Mouse (Mus musculus) myocyte (in vitro differentiated cells): ENCODE measurements around the gene Zfp423. TPM values are rescaled to one million over a fixed set of nuclear protein-coding genes. Genes with fewer than 3 reads are reported as not detected.

Experiments used
- H3K27me3 ChIP-seq: one replicate; pipeline ENCODE4 v1.6.1; 2011; ENCODE audit not compliant: control insufficient read depth, insufficient read depth, insufficient read length
- H3K36me3 ChIP-seq: one replicate; pipeline ENCODE4 v1.6.1; 2011; ENCODE audit not compliant: control insufficient read depth, insufficient read depth
- H3K4me2 ChIP-seq: one replicate; pipeline ENCODE4 v1.6.1; 2011; ENCODE audit warnings: low read depth, control low read depth
- H3K4me3 ChIP-seq: one replicate; pipeline ENCODE4 v1.5.1; 2011; ENCODE audit warnings: mild to moderate bottlenecking, control low read depth, moderate library complexity
- H3K79me2 ChIP-seq: one replicate; pipeline ENCODE4 v1.6.1; 2011; ENCODE audit not compliant: control insufficient read depth, insufficient read depth
- H3ac ChIP-seq: one replicate; pipeline ENCODE4 v1.6.1; 2011; ENCODE audit not compliant: control insufficient read depth, insufficient read length
- CEBPB ChIP-seq: IDR thresholded peaks from 2 replicates; pipeline ENCODE4 v1.6.1; 2011; ENCODE audit warnings: mild to moderate bottlenecking, moderate library complexity; ENCODE audit not compliant: poor library complexity, insufficient read depth, severe bottlenecking
- E2F4 ChIP-seq: IDR thresholded peaks from one replicate; pipeline ENCODE4 v1.6.1; 2011; ENCODE audit warnings: mild to moderate bottlenecking, control low read depth, moderate library complexity; ENCODE audit not compliant: insufficient read depth
- MAX ChIP-seq: IDR thresholded peaks from one replicate; pipeline ENCODE4 v1.6.1; 2011; ENCODE audit warnings: low read depth, mild to moderate bottlenecking, control low read depth
- MYOD1 ChIP-seq, 3 experiments: IDR thresholded peaks; one replicate each; pipeline ENCODE4 v1.6.1; 2011; ENCODE audit warnings: control low read depth in 2 of 3, low read depth in 2 of 3, mild to moderate bottlenecking in 2 of 3, moderate library complexity in 1 of 3; ENCODE audit not compliant: insufficient read length in 2 of 3, control insufficient read depth in 1 of 3
- MYOG ChIP-seq, 3 experiments: IDR thresholded peaks; one replicate each; pipeline ENCODE4 v1.6.1; 2011; ENCODE audit warnings: control low read depth in 2 of 3, low read depth in 2 of 3, mild to moderate bottlenecking in 2 of 3; ENCODE audit not compliant: insufficient read length in 2 of 3, control insufficient read depth in 1 of 3, insufficient read depth in 1 of 3
- POLR2A ChIP-seq: IDR thresholded peaks from one replicate; pipeline ENCODE4 v1.6.1; 2011; ENCODE audit warnings: low read depth, mild to moderate bottlenecking, control low read depth, moderate library complexity; ENCODE audit not compliant: insufficient read length
- POLR2AphosphoS2 ChIP-seq: IDR thresholded peaks from one replicate; pipeline ENCODE4 v1.6.1; 2011; ENCODE audit warnings: low read depth, control low read depth; ENCODE audit not compliant: insufficient read length
- REST ChIP-seq: IDR thresholded peaks from one replicate; pipeline ENCODE4 v1.6.1; 2011; ENCODE audit warnings: mild to moderate bottlenecking, control low read depth, moderate library complexity; ENCODE audit not compliant: insufficient read depth, insufficient read length
- SRF ChIP-seq: IDR thresholded peaks from one replicate; pipeline ENCODE4 v1.6.1; 2011; ENCODE audit warnings: low read depth; ENCODE audit not compliant: control insufficient read depth, insufficient read length
- TCF12 ChIP-seq: IDR thresholded peaks from one replicate; pipeline ENCODE4 v1.6.1; 2011; ENCODE audit warnings: mild to moderate bottlenecking, control low read depth; ENCODE audit not compliant: poor library complexity, insufficient read depth, severe bottlenecking
- TCF3 ChIP-seq: IDR thresholded peaks from one replicate; pipeline ENCODE4 v1.6.1; 2011; ENCODE audit warnings: low read depth, control low read depth; ENCODE audit not compliant: insufficient read length
- USF1 ChIP-seq: IDR thresholded peaks from one replicate; pipeline ENCODE4 v1.6.1; 2011; ENCODE audit warnings: low read depth, mild to moderate bottlenecking, control low read depth, moderate library complexity
- polyA plus RNA-seq: library from polyadenylated mRNA; unstranded; fragments of >200 nt; fragmentation: generic; extraction: Trizol; gene quantifications from one replicate; pipeline ENCODE4 v1.2.1, GENCODE M21; 2012; ENCODE audit warnings: missing spikeins

Gene Zfp423
- polyA plus RNA-seq, 1 experiment = 0.04 TPM

- H3ac ChIP-seq = no peak overlapping the region
- no peak for TF ChIP-seq POLR2AphosphoS2
- no peak for TF ChIP-seq MAX
- no peak for TF ChIP-seq MYOD1 (IDR thresholded peaks at IDR 0.05; ENCODE audit: control insufficient read depth in 1 of 3, insufficient read length in 2 of 3, low read depth in 2 of 3)
- TF ChIP-seq POLR2A = no peak
- no peak for TF ChIP-seq TCF3
- no peak for TF ChIP-seq USF1
- no peak for TF ChIP-seq REST
- no peak for TF ChIP-seq SRF
- TF ChIP-seq TCF12 = no peak
- TF ChIP-seq MYOG (IDR thresholded peaks at IDR 0.05; ENCODE audit: control insufficient read depth in 1 of 3, insufficient read depth in 1 of 3, insufficient read length in 2 of 3, low read depth in 2 of 3) = no peak
- no peak for TF ChIP-seq E2F4
- no peak for TF ChIP-seq CEBPB
- H3K36me3 ChIP-seq = no peaks in the 10 kb centered on the region
- H3K4me2 ChIP-seq = no peak overlapping the region
- no peaks in the 10 kb centered on the region for H3K27me3 ChIP-seq
- H3K79me2 ChIP-seq = no peaks in the 10 kb centered on the region
- no peak overlapping the region for H3K4me3 ChIP-seq
Measured at GRCm38 (mm10) chr8:87693741-87694140, 265.7 kb downstream of the Zfp423 start.

- Histone ChIP-seq H3K36me3 (no peaks in the 10 kb centered on the region), H3K4me3 (no peak overlapping the region), H3K27me3 (peaks cover 5% of the 10 kb centered on the region), H3K4me2 (no peak overlapping the region), H3K79me2 (no peaks in the 10 kb centered on the region), H3ac (no peak overlapping the region)
- TF ChIP-seq POLR2A = no peak
- TF ChIP-seq REST = no peak
- no peak for TF ChIP-seq SRF
- TF ChIP-seq POLR2AphosphoS2 = no peak
- no peak for TF ChIP-seq MYOD1 (IDR thresholded peaks at IDR 0.05; ENCODE audit: control insufficient read depth in 1 of 3, insufficient read length in 2 of 3, low read depth in 2 of 3)
- no peak for TF ChIP-seq TCF3
- no peak for TF ChIP-seq CEBPB
- TF ChIP-seq MYOG (IDR thresholded peaks at IDR 0.05; ENCODE audit: control insufficient read depth in 1 of 3, insufficient read depth in 1 of 3, insufficient read length in 2 of 3, low read depth in 2 of 3) = no peak
- no peak for TF ChIP-seq TCF12
- TF ChIP-seq E2F4 = no peak
- no peak for TF ChIP-seq MAX
- TF ChIP-seq USF1 = no peak
Measured at GRCm38 (mm10) chr8:87690100-87691095, 269.0 kb downstream of the Zfp423 start.

GRCm38 (mm10) chr8:87689192-87689591, 270.2 kb downstream of the Zfp423 start:
- Histone ChIP-seq H3K36me3 (no peaks in the 10 kb centered on the region), H3K4me3 (no peak overlapping the region), H3ac (no peak overlapping the region), H3K4me2 (no peak overlapping the region), H3K79me2 (no peaks in the 10 kb centered on the region), H3K27me3 (peaks cover 5% of the 10 kb centered on the region)
- TF ChIP-seq MYOD1 (IDR thresholded peaks at IDR 0.05; ENCODE audit: control insufficient read depth in 1 of 3, insufficient read length in 2 of 3, low read depth in 2 of 3) (no peak), POLR2AphosphoS2 (no peak), POLR2A (no peak), SRF (no peak), TCF12 (no peak), E2F4 (no peak), REST (no peak), TCF3 (no peak), USF1 (no peak), CEBPB (no peak)

GRCm38 (mm10) chr8:87688348-87688747, 271.0 kb downstream of the Zfp423 start:
- Histone ChIP-seq H3K36me3 (no peaks in the 10 kb centered on the region), H3K79me2 (no peaks in the 10 kb centered on the region), H3K4me2 (no peak overlapping the region), H3K27me3 (peaks cover 5% of the 10 kb centered on the region), H3K4me3 (no peak overlapping the region), H3ac (no peak overlapping the region)
- TF ChIP-seq TCF3 = no peak
- TF ChIP-seq MAX = no peak
